Mouse (Mus musculus) megakaryocyte, adult 5-6 weeks (primary cell): ENCODE data around the gene Fam71b. TPM values are rescaled to one million over a fixed set of nuclear protein-coding genes. Genes with fewer than 3 reads are reported as not detected.

Experiments
- ATAC-seq: 2 replicates; pipeline ENCODE4 v1.8.0; 2016; ENCODE audit warnings: mild to moderate bottlenecking, inconsistent platforms; ENCODE audit not compliant: poor library complexity, severe bottlenecking
- total RNA-seq, 2 experiments: library from RNA; stranded (forward) in 1 of 2; stranded (reverse) in 1 of 2; fragments of 153-499, 151-499 nt in 1 of 2; fragments of 221-1000, 200-1000 nt in 1 of 2; gene quantifications; 2 replicates each; pipeline versions ENCODE4 v1.2.3 to v1.2.4; 2015 to 2017

Gene Fam71b
- total RNA-seq (2015) (0.68 TPM in 1 of 2 replicates, not detected in the other), total RNA-seq (2017) (0.33 and 1.7 TPM in 2 replicates)

- peak; percentile 65 for ATAC-seq
Observed at GRCm38 (mm10) chr11:46396167-46396859, at the start of gene Fam71b. TSS of gene Fam71b (plus strand) at chr11:46396559.

- ATAC-seq = no peak
Observed at GRCm38 (mm10) chr11:46347756-46348155, 48.6 kb upstream of the Fam71b start.

GRCm38 (mm10) chr11:46348416-46348815 lies 47.9 kb upstream of the Fam71b start:
- ATAC-seq = no peak

- ATAC-seq = no peak
Observed at GRCm38 (mm10) chr11:46349681-46350410, 46.5 kb upstream of the Fam71b start.

- ATAC-seq = no peak
Observed at GRCm38 (mm10) chr11:46358369-46358768, 38.0 kb upstream of the Fam71b start.

- no peak for ATAC-seq
Observed at GRCm38 (mm10) chr11:46360991-46361665, 35.2 kb upstream of the Fam71b start.

GRCm38 (mm10) chr11:46362061-46363022 lies 34.0 kb upstream of the Fam71b start:
- ATAC-seq = peak; percentile 69

- ATAC-seq = no peak
Observed at GRCm38 (mm10) chr11:46363864-46364263, 32.5 kb upstream of the Fam71b start.

GRCm38 (mm10) chr11:46365744-46366143 lies 30.6 kb upstream of the Fam71b start:
- ATAC-seq = no peak

- ATAC-seq = peak; percentile 40
Observed at GRCm38 (mm10) chr11:46366357-46366756, 30.0 kb upstream of the Fam71b start.

- ATAC-seq = no peak
Observed at GRCm38 (mm10) chr11:46370457-46370856, 25.9 kb upstream of the Fam71b start.

- no peak for ATAC-seq
Observed at GRCm38 (mm10) chr11:46371250-46371649, 25.1 kb upstream of the Fam71b start.

- ATAC-seq = no peak
Observed at GRCm38 (mm10) chr11:46372331-46372953, 23.9 kb upstream of the Fam71b start.

GRCm38 (mm10) chr11:46373071-46374030 lies 23.0 kb upstream of the Fam71b start:
- ATAC-seq = peak; percentile 60; the same call in 1 of the 2 replicates

GRCm38 (mm10) chr11:46375015-46375414 lies 21.3 kb upstream of the Fam71b start:
- no peak for ATAC-seq

GRCm38 (mm10) chr11:46377316-46377715 lies 19.0 kb upstream of the Fam71b start:
- no peak for ATAC-seq

- ATAC-seq = peak; percentile 22; the same call in 1 of the 2 replicates
Observed at GRCm38 (mm10) chr11:46377819-46378782, 18.3 kb upstream of the Fam71b start.
